ENCODE assay signal across 21 mouse cellular contexts in the genomic region with DNA sequence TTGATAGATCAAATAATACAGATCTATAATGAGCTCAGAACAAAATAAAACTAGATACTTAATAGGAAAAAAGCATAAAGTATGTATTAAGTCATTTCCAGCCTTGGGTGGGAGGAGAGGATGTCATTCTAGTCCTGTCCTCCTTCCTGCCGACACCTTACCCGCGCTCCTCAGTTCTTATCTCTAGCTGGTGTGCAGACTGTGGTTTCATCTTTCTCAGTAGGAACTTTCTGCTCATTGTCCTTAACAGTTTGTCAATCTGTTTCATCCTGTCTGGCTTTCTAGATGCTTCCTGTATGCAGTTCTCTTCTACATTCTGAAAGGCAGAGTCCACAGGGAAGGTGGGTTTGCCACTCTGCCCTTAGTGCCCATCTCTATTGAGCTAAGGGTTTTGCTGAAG. TPM values are rescaled to one million over a fixed set of nuclear protein-coding genes. Genes with fewer than 3 reads are reported as not detected.
"Had no signal": no experiment of that assay in that cellular context is flagged by ENCODE, and none has a peak within 500 bp of the region (broad histone marks: within the 10 kb centered on the region; RNA-seq: fewer than 3 reads in every experiment).

No protein-coding gene starts in this region.

- DNase-seq: gastrocnemius, postnatal 14 days; gastrocnemius, postnatal 36 days; heart, adult 11 months; heart, adult 2 months; heart, postnatal 14 days; heart, postnatal 36 days; kidney, adult 18-20 months; kidney, adult 8-10 months; kidney, postnatal 10 days; kidney, postnatal 25 days; kidney, postnatal 4 days; liver; liver, embryonic 13.5 days; liver, postnatal 0 days had no signal

RNA-seq across cellular contexts. Expression of a gene that starts 19.9 kb away (rescaled TPM):
- total RNA-seq: hematopoietic stem cell, adult 5-6 weeks; layer of hippocampus, adult 2 months; layer of hippocampus, postnatal 10 days; layer of hippocampus, postnatal 25 days; left cerebral cortex, adult 2 months; left cerebral cortex, postnatal 14 days; left cerebral cortex, postnatal 36 days had no signal
